Mouse (Mus musculus): Measurements from ENCODE around the gene Gm20741. TPM values are rescaled to one million over a fixed set of nuclear protein-coding genes. Genes with fewer than 3 reads are reported as not detected.

Gm20741 gene
- not detected in 2 replicates for polyA plus RNA-seq (2011; ENCODE audit: insufficient read depth, insufficient read length, low read depth, missing spikeins)

DNA sequence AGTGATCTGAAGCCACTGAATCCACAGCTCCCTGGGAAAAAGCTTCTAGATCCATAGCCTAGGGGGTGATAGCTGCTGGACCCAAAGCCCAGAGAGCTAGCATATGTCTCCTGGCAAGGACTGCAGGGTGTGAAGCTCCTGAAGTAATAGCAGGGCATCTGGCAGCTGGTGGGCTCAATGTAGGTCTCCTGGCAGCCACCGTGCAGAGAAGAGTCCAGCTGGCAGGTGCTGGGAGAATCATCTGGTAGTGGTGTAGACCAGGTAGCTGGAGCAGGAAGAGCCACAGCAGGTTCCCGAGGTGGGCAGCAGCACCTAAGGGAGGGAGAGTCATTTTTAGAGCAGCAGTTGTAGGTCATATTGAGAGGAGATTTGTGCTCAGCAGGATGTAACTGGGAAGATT is at the start of gene Gm20741:
Gene Gm20741 (minus strand): TSS at position 394 of the 400 bp plus-strand sequence.
- no peaks in the 10 kb centered on the region for H3K27me3 ChIP-seq (ENCODE audit: control insufficient read depth, insufficient read depth, low read length, poor library complexity, severe bottlenecking)
- no peaks in the 10 kb centered on the region for H3K4me1 ChIP-seq (ENCODE audit: control insufficient read depth, insufficient read depth, low read length)
- H3K4me3 ChIP-seq (ENCODE audit: low read depth, low read length): no peak within 1 kb of the TSS
- no peaks in the 10 kb centered on the region for H3K36me3 ChIP-seq (ENCODE audit: control insufficient read depth, insufficient read depth, low read length, poor library complexity, severe bottlenecking)
- no peak within 1 kb of the TSS for H3K9ac ChIP-seq (ENCODE audit: low read depth, poor library complexity, severe bottlenecking)
- peaks cover 2% of the 10 kb centered on the region; the same call in 1 of the 2 replicates for H3K9me3 ChIP-seq (replicated peaks; ENCODE audit: control insufficient read depth, insufficient read depth, low read length, poor library complexity, severe bottlenecking)
- TF ChIP-seq CTCF (IDR thresholded peaks at IDR 0.05; ENCODE audit: low read depth, low read length) (no peak), POLR2A (IDR thresholded peaks at IDR 0.05; ENCODE audit: insufficient read depth, low read length) (no peak), EP300 (IDR thresholded peaks at IDR 0.05; ENCODE audit: insufficient read depth, low read depth, low read length) (no peak)
- no peak within 1 kb of the TSS for H3K27ac ChIP-seq (ENCODE audit: insufficient read depth, low read length)

- no peaks in the 10 kb centered on the region for H3K9me3 ChIP-seq (replicated peaks; ENCODE audit: control insufficient read depth, insufficient read depth, low read length, poor library complexity, severe bottlenecking)
- no peak overlapping the region for H3K9ac ChIP-seq (ENCODE audit: low read depth, poor library complexity, severe bottlenecking)
- H3K4me1 ChIP-seq (ENCODE audit: control insufficient read depth, insufficient read depth, low read length): no peaks in the 10 kb centered on the region
- peak; percentile 40 for TF ChIP-seq CTCF (IDR thresholded peaks at IDR 0.05; ENCODE audit: low read depth, low read length)
- no peak for TF ChIP-seq POLR2A (IDR thresholded peaks at IDR 0.05; ENCODE audit: insufficient read depth, low read length)
- no peaks in the 10 kb centered on the region for H3K27me3 ChIP-seq (ENCODE audit: control insufficient read depth, insufficient read depth, low read length, poor library complexity, severe bottlenecking)
- H3K36me3 ChIP-seq (ENCODE audit: control insufficient read depth, insufficient read depth, low read length, poor library complexity, severe bottlenecking): no peaks in the 10 kb centered on the region
- H3K27ac ChIP-seq (ENCODE audit: insufficient read depth, low read length): no peak overlapping the region
- H3K4me3 ChIP-seq (ENCODE audit: low read depth, low read length): no peak overlapping the region
These were observed 39.4 kb upstream of the Gm20741 start for GRCm38 (mm10) chr16:88851450-88851849.

DNA sequence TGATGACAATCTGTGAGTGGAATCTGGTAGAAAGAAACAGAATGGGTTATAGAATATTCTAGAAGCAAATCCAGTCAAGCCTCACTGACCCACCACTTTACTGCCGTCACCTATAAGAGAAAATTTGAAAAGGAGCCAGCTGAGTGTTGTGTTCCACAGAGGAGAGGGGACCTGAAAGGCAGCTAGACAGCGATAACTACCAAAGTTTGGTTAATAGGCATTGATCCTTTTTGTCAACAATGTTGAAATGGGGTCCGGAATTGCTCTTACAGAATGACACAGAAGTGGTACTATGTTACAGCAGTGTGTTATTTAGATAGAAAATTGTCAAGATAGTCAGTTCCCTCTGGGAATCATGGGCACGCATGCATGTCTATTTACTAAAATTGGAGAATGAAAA is 36.5 kb upstream of the Gm20741 start:
- Histone ChIP-seq H3K27me3 (ENCODE audit: control insufficient read depth, insufficient read depth, low read length, poor library complexity, severe bottlenecking) (no peaks in the 10 kb centered on the region), H3K4me1 (ENCODE audit: control insufficient read depth, insufficient read depth, low read length) (no peaks in the 10 kb centered on the region), H3K9me3 (replicated peaks; ENCODE audit: control insufficient read depth, insufficient read depth, low read length, poor library complexity, severe bottlenecking) (no peaks in the 10 kb centered on the region), H3K9ac (ENCODE audit: low read depth, poor library complexity, severe bottlenecking) (no peak overlapping the region), H3K36me3 (ENCODE audit: control insufficient read depth, insufficient read depth, low read length, poor library complexity, severe bottlenecking) (no peaks in the 10 kb centered on the region), H3K27ac (ENCODE audit: insufficient read depth, low read length) (no peak overlapping the region), H3K4me3 (ENCODE audit: low read depth, low read length) (no peak overlapping the region)
- TF ChIP-seq POLR2A (IDR thresholded peaks at IDR 0.05; ENCODE audit: insufficient read depth, low read length): no peak
- TF ChIP-seq CTCF (IDR thresholded peaks at IDR 0.05; ENCODE audit: low read depth, low read length): no peak
- TF ChIP-seq EP300 (IDR thresholded peaks at IDR 0.05; ENCODE audit: insufficient read depth, low read depth, low read length): no peak

DNA sequence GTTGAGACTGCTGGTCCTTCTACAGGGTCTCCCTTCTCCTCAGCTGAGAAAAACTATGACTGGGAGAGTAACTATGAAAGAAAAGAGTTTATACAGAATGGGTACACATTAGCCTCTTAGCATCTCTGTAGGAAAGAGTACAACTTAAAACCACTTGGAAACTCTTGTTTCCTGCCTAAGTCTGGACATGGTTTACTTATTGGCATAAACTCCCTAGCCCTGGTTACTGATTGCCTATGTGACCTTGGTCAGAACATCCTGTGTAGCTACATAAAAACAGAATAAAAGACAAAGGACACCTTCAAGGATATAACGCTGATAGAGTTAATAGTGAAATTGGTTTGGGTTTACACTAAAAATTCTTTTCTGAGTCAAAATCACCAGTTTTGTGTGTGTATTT is 35.3 kb upstream of the Gm20741 start:
- Histone ChIP-seq H3K27ac (ENCODE audit: insufficient read depth, low read length) (no peak overlapping the region), H3K9ac (ENCODE audit: low read depth, poor library complexity, severe bottlenecking) (no peak overlapping the region), H3K9me3 (replicated peaks; ENCODE audit: control insufficient read depth, insufficient read depth, low read length, poor library complexity, severe bottlenecking) (no peaks in the 10 kb centered on the region), H3K4me3 (ENCODE audit: low read depth, low read length) (no peak overlapping the region), H3K27me3 (ENCODE audit: control insufficient read depth, insufficient read depth, low read length, poor library complexity, severe bottlenecking) (no peaks in the 10 kb centered on the region), H3K36me3 (ENCODE audit: control insufficient read depth, insufficient read depth, low read length, poor library complexity, severe bottlenecking) (no peaks in the 10 kb centered on the region), H3K4me1 (ENCODE audit: control insufficient read depth, insufficient read depth, low read length) (no peaks in the 10 kb centered on the region)
- TF ChIP-seq POLR2A (IDR thresholded peaks at IDR 0.05; ENCODE audit: insufficient read depth, low read length) (no peak), EP300 (IDR thresholded peaks at IDR 0.05; ENCODE audit: insufficient read depth, low read depth, low read length) (no peak), CTCF (IDR thresholded peaks at IDR 0.05; ENCODE audit: low read depth, low read length) (no peak)

DNA sequence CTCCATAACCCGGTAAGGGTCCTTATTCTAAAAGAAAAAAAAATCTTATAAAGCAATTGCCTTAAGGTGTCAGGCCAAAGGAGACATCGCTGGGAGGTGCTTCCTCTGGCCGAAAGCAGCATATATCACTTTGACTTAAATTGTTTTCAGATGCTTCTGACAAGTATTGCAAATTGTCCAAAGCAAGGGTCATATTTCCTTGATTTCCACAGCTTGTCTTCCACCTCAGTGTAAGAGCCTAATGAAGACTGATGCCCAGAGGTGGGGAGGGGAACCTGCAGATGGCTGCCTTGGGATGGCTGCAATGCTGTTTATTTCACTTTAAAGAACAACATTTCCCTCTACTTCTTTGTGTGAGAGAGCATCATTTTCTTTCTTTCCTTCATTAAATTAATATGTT is 15.0 kb upstream of the Gm20741 start:
- H3K36me3 ChIP-seq (ENCODE audit: control insufficient read depth, insufficient read depth, low read length, poor library complexity, severe bottlenecking): no peaks in the 10 kb centered on the region
- no peaks in the 10 kb centered on the region for H3K27me3 ChIP-seq (ENCODE audit: control insufficient read depth, insufficient read depth, low read length, poor library complexity, severe bottlenecking)
- H3K4me1 ChIP-seq (ENCODE audit: control insufficient read depth, insufficient read depth, low read length): peaks cover 1% of the 10 kb centered on the region
- H3K9ac ChIP-seq (ENCODE audit: low read depth, poor library complexity, severe bottlenecking): no peak overlapping the region
- no peak overlapping the region for H3K4me3 ChIP-seq (ENCODE audit: low read depth, low read length)
- no peak for TF ChIP-seq POLR2A (IDR thresholded peaks at IDR 0.05; ENCODE audit: insufficient read depth, low read length)
- no peak for TF ChIP-seq CTCF (IDR thresholded peaks at IDR 0.05; ENCODE audit: low read depth, low read length)
- H3K27ac ChIP-seq (ENCODE audit: insufficient read depth, low read length): no peak overlapping the region
- no peaks in the 10 kb centered on the region for H3K9me3 ChIP-seq (replicated peaks; ENCODE audit: control insufficient read depth, insufficient read depth, low read length, poor library complexity, severe bottlenecking)

DNA sequence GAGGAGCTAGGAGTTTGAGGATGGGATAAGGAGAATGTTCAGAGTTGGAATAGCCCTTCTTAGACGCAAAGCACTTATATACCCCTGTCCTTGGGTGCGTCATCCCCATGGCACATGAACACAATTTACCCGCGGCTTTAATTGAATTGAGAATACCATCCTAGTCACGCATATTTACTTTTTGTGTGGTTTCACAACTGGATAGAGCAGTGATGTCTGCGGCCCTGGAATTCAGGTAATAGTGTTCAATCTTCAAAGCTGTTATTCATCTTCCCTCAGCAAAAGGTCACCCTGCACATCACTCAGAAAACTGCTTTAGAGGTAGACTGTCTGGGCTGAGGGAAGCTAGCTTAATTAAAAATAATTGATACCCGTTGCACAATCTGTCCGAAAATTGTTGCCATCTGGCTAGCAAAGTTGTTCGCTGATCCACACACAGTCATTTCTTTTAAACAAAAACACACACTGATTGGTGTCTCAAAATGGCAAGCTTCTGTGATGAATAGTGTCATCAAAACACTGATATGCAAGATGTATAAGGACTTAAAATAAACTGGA is 14.2 kb upstream of the Gm20741 start, which contains the start of gene Krtap14:
Gene Krtap14 (minus strand): TSS at position 51 of the 558 bp plus-strand sequence.
- Histone ChIP-seq H3K4me1 (ENCODE audit: control insufficient read depth, insufficient read depth, low read length) (peaks cover 1% of the 10 kb centered on the region), H3K4me3 (ENCODE audit: low read depth, low read length) (no peak within 1 kb of the TSS), H3K36me3 (ENCODE audit: control insufficient read depth, insufficient read depth, low read length, poor library complexity, severe bottlenecking) (no peaks in the 10 kb centered on the region), H3K9ac (ENCODE audit: low read depth, poor library complexity, severe bottlenecking) (no peak within 1 kb of the TSS), H3K27me3 (ENCODE audit: control insufficient read depth, insufficient read depth, low read length, poor library complexity, severe bottlenecking) (no peaks in the 10 kb centered on the region), H3K27ac (ENCODE audit: insufficient read depth, low read length) (no peak within 1 kb of the TSS), H3K9me3 (replicated peaks; ENCODE audit: control insufficient read depth, insufficient read depth, low read length, poor library complexity, severe bottlenecking) (no peaks in the 10 kb centered on the region)
- TF ChIP-seq CTCF (IDR thresholded peaks at IDR 0.05; ENCODE audit: low read depth, low read length) (no peak), POLR2A (IDR thresholded peaks at IDR 0.05; ENCODE audit: insufficient read depth, low read length) (no peak), EP300 (IDR thresholded peaks at IDR 0.05; ENCODE audit: insufficient read depth, low read depth, low read length) (no peak)

All from ES-Bruce4 (cell line).